Mouse (Mus musculus) ovary, adult 18-20 months (tissue): ENCODE results near the gene Pgap3.
A peak's percentile ranks its signal among the peaks of the same experiment; 100 is the strongest.

Experiments used
- DNase-seq: peaks from one replicate; pipeline ENCODE4 v3.0.0; 2022; ENCODE audit warnings: low spot score, mixed read lengths

Gene Pgap3

GRCm38 (mm10) chr11:98381651-98382050 lies 18.6 kb downstream of the Pgap3 start:
- no peak for DNase-seq

- DNase-seq, result no peak
These were observed 20.2 kb downstream of the Pgap3 start for GRCm38 (mm10) chr11:98380106-98380505.

- no peak for DNase-seq
These were observed 20.9 kb downstream of the Pgap3 start for GRCm38 (mm10) chr11:98379379-98379778.

- DNase-seq, result peak; percentile 67
These were observed 22.5 kb downstream of the Pgap3 start for GRCm38 (mm10) chr11:98377787-98378186.

GRCm38 (mm10) chr11:98376756-98377155 lies 23.5 kb downstream of the Pgap3 start:
- DNase-seq, result no peak

- no peak for DNase-seq
These were observed 26.0 kb downstream of the Pgap3 start for GRCm38 (mm10) chr11:98374266-98374665.

GRCm38 (mm10) chr11:98373244-98373643 lies 27.0 kb downstream of the Pgap3 start:
- no peak for DNase-seq

GRCm38 (mm10) chr11:98372406-98372805 lies 27.9 kb downstream of the Pgap3 start:
- DNase-seq, result no peak

GRCm38 (mm10) chr11:98371556-98372240 lies 28.6 kb downstream of the Pgap3 start:
- DNase-seq, result no peak

GRCm38 (mm10) chr11:98370588-98370987 lies 29.7 kb downstream of the Pgap3 start:
- DNase-seq, result no peak

- DNase-seq, result no peak
These were observed 31.0 kb downstream of the Pgap3 start for GRCm38 (mm10) chr11:98369337-98369736.

- no peak for DNase-seq
These were observed 32.5 kb downstream of the Pgap3 start for GRCm38 (mm10) chr11:98367863-98368186.

GRCm38 (mm10) chr11:98367171-98367862 lies 33.0 kb downstream of the Pgap3 start:
- DNase-seq, result no peak

GRCm38 (mm10) chr11:98366290-98366689 lies 34.0 kb downstream of the Pgap3 start:
- DNase-seq, result no peak

GRCm38 (mm10) chr11:98364410-98364809 lies 35.9 kb downstream of the Pgap3 start:
- no peak for DNase-seq

- DNase-seq, result no peak
These were observed 36.5 kb downstream of the Pgap3 start for GRCm38 (mm10) chr11:98363817-98364216.

- DNase-seq, result no peak
These were observed 39.3 kb downstream of the Pgap3 start for GRCm38 (mm10) chr11:98360866-98361521.

- DNase-seq, result peak; percentile 84
These were observed 41.9 kb downstream of the Pgap3 start, which contains the start of gene Stard3 for GRCm38 (mm10) chr11:98358161-98359083. Gene Stard3 (plus strand): TSS chr11:98358368.

- DNase-seq, result no peak
These were observed 42.7 kb downstream of the Pgap3 start for GRCm38 (mm10) chr11:98357396-98358160.

- no peak for DNase-seq
These were observed 43.5 kb downstream of the Pgap3 start for GRCm38 (mm10) chr11:98356625-98357394.
